Mouse (Mus musculus): Measurements from ENCODE around the gene Maged2.
"Not testable (repeated sequence)": the region's sequence is repeated elsewhere in the genome, so short reads cannot be mapped to it uniquely, and the experiment has no call there.

Gene Maged2

DNA sequence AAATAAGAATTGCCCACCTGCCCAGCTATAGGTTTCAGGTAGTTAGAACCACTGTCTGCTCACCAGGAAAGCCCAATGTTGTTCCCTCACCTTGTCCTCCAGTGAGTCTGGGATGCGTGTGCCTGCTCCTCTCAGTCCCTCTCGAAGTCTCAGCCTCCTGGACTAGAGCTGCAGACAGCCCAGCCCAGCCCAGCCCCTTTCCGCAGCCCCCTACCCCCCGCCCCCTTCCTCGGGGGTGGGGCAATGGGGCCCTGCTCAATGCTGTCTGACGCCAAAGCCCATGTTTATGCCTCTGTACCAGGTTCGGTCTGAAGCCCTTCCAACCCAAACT lies at the start of gene Maged2:
Gene Maged2, minus strand, starts transcription at position 207 of the 331 bp plus-strand sequence.
- DNase-seq (ENCODE audit: low read depth, low spot score) = peak; percentile 52

DNA sequence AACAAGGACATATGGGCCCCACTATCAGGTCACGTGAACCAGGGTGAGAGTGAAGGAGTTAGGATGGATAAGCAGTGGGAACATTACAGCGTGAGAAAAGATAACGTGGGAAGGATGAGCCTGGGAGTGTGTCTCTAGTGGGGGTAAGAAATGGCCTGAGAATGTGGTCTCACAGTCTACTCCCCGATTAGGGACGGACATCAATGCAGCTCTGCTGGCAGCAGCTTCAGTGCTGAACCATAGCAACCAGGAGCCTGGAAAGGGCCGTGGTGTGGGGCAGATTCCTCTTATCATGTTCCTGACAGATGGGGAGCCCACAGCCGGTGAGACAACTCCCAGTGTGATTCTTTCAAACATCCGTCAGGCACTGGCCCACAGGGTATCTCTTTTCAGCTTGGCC lies 34.1 kb upstream of the Maged2 start:
- no peak for DNase-seq (ENCODE audit: low read depth, low spot score)

DNA sequence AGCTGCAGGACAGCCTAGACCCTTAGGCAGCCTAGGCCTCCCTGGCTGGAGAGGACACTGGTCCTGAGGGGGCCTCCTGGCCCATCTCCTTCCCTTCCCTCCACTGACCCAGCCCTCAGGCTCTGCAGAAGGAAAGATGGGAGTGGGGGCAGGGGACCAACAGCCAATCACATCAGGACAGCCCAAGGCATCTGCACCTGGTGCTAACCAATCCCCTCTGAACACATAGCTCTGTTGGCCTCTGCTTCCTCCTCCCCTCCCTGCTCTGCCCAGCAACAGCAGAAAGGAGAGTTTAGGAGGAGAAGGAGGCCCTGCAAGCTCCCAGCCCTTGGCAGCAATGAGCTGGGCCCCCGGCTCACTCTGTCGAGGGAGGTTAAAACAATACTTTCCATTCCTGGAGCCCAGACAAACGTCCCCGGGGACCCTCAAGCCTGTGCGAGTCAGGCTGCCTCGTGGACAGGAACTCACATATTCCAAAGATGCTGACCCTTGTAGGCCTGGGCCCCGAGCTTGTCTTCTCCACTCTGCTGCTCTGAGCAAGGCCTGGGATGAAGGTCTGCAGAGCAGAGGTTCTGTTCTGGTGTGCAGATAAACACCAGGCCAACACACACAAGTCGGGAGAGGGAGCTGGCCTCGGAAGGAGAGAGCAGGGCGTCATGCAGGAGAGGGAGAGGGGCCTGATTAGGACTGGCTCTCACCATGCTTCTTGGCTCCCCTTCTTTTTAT lies 31.5 kb upstream of the Maged2 start:
- not testable (repeated sequence) for DNase-seq (ENCODE audit: low read depth, low spot score)

DNA sequence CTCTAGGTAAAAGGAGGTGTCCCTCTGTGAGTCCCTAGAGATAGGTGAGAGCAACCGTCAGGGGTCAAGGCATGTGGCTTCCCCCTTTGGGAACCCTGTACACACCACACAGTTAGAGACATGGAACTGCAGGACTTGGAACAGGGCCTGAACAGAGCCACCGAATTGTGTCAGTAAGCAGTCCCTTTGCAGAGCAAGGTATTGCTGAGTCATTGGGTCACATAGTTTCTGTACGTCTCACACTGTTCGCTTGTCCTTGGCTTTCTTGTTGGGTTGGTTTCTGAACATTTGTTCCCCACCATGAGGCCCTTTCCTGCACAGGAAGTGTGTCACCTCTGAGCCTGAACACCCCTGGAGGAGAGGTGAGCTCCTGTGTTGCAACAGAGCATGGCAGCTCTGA lies 29.1 kb upstream of the Maged2 start:
- DNase-seq (ENCODE audit: low read depth, low spot score) = peak; percentile 20

DNA sequence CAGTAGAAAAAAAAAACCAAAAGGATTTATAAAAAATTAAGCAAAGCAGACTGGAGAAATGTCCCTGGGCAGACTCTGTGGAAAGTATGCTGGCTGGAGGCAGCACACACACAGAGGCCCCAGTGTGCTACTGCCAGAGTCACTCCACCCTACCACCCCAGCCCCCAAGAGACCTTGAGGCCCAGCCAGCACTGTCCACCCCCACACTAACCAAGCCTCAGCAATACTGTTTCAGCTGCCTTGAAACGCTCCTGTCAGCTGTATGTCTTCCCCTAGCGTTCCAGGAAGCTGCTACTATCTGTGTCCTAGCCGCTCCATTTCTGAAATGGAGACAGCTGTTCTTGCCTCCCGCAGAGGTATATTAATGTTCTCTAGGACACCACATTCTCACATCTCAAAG lies 16.2 kb upstream of the Maged2 start:
- DNase-seq (ENCODE audit: low read depth, low spot score) = no peak

DNA sequence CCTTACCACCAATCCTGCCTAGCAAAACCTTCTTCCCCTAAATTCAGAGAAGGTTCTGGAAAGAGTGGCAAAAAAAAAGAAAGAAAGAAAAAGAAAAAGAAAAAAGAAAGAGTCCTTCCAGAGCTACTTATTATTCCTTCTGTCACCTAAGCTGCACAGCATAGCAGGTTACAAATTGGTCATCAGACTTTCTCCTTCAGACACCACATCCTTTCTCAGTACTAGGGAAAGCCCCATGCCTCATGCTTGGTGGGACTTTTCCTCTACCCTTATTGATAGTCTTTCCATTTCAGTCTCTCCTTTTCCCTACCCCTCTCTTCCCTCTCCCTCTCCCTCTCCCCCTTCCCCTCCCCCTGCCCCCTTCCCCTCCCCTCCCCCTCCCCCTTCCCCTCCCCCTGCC lies 3.1 kb upstream of the Maged2 start:
- no peak for DNase-seq (ENCODE audit: low read depth, low spot score)

DNA sequence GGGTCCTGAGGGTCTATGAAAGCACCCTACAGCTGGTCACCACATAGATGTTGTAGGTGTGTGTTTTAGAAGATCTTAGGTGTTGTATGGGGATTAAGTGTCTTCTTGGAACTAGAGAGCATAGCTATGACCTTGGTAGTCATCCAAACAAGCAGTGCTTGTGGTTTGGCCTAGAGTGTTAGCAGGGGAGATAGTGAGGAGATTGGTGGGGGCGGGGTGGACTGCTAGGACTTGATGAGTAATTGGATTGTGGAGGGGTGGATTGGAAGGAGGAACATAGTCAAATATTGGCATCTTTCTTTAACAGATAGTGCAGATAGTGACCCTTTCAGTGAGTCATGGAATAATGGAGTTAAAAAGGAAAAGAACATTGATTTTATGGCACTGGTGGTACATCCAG lies 1.5 kb upstream of the Maged2 start:
- peak; percentile 73 for DNase-seq (ENCODE audit: low read depth, low spot score)

DNA sequence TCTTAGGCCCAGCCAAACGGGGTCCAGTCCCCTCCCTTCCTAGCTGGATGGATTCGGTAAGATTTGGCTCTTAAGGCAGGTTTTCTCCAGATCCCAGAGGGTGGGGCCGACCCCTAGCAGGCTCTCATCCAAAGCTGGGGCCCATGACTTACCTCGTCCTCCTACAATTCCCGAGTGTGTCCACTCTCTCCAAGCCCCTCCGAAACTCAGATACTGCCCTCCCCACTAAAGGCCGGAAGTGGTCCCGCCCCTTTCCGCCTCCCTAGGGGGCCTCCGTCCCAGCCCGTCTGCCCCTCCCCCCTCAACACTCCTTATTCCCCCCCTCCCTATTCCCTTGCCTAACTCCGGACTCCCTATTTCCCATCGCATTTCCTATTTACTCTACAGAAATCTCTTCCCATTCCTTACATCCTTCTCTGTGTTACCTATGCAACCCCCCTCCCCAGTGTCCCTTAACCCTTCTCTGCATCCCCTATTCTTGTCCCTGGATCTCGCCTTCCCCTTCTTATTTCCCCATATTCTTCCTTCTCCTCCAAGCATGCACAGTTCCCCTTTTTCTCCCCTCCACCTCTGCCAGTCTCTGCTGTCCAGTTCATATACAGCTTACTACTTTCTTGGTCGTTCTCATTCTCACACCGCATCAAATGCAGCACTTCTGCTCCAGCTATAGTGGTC lies 544 bp downstream of the Maged2 start:
- DNase-seq (ENCODE audit: low read depth, low spot score) = peak; percentile 62

DNA sequence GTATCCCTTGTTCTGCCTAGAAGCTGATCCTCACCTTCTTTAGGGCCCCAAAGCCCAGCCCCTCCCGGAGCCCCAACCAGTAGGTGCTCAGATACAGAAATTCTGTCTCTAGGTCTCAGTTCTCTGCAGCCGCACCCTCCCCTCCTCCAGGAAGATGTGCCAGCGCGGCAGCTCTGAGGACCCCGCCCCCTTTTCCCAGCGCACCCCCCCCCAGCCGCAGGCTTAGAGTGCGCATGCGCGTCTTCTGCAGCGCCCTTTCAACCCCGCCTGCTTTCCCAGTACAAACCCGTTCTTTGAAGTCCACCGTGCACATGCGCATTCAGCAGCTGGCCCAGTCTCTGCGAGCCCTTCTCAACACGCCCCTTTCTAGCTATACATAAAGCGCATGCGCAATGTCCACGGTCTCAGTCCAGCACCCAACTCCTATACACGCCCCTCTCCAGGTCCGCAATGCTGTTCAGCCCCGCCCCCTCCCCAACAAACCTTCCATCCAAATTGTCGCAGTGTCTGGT lies 1.3 kb downstream of the Maged2 start:
- peak; percentile 98 for DNase-seq (ENCODE audit: low read depth, low spot score)

DNA sequence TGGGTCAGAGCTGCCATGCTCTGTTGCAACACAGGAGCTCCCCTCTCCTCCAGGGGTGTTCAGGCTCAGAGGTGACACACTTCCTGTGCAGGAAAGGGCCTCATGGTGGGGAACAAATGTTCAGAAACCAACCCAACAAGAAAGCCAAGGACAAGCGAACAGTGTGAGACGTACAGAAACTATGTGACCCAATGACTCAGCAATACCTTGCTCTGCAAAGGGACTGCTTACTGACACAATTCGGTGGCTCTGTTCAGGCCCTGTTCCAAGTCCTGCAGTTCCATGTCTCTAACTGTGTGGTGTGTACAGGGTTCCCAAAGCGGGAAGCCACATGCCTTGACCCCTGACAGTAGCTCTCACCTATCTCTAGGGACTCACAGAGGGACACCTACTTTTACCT lies 13.2 kb downstream of the Maged2 start:
- DNase-seq (ENCODE audit: low read depth, low spot score) = not testable (repeated sequence)

DNA sequence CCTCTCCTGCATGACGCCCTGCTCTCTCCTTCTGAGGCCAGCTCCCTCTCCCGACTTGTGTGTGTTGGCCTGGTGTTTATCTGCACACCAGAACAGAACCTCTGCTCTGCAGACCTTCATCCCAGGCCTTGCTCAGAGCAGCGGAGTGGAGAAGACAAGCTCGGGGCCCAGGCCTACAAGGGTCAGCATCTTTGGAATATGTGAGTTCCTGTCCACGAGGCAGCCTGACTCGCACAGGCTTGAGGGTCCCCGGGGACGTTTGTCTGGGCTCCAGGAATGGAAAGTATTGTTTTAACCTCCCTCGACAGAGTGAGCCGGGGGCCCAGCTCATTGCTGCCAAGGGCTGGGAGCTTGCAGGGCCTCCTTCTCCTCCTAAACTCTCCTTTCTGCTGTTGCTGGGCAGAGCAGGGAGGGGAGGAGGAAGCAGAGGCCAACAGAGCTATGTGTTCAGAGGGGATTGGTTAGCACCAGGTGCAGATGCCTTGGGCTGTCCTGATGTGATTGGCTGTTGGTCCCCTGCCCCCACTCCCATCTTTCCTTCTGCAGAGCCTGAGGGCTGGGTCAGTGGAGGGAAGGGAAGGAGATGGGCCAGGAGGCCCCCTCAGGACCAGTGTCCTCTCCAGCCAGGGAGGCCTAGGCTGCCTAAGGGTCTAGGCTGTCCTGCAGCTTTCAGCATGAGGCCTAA lies 15.5 kb downstream of the Maged2 start:
- DNase-seq (ENCODE audit: low read depth, low spot score) = not testable (repeated sequence)
